Mouse (Mus musculus): ENCODE data around the gene Hao1.

Gene Hao1

GRCm38 (mm10) chr2:134554221-134554727 is at the start of gene Hao1:
Gene Hao1, minus strand, starts transcription at chr2:134554368.
- in situ Hi-C loops (cut with MboI; ENCODE audit: low sequenced_read_pairs) = loop anchor here (10.0 kb wide), 1 partner anchor 121 kb away; no protein-coding TSS in a partner anchor

GRCm38 (mm10) chr2:134591081-134591694 is 37.0 kb upstream of the Hao1 start:
- in situ Hi-C loops (cut with MboI; ENCODE audit: low sequenced_read_pairs) = no loop called here

- in situ Hi-C loops (cut with MboI; ENCODE audit: low sequenced_read_pairs) = no loop called here
Measured at GRCm38 (mm10) chr2:134585243-134585642, 31.1 kb upstream of the Hao1 start.

DNA sequence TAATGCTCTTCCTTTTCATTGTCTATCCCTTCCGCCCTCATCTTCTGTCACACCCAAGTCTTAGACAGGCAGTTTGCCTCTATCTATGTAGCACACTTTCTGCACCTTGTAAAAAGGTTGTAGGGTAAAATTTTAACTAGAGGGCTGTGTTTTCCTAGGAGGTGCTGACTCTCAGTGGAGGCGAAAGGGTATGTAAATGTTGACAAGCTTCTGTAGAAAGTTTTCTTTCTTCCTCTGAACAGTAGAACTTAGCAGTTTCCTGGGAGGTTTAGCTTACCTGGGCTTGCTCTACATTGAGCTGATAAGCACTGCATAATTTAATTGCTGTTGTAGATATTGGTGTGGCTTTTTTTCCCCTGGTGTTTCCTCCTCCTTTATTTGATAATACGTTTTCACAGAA is 5.3 kb upstream of the Hao1 start:
- in situ Hi-C loops (cut with MboI; ENCODE audit: low sequenced_read_pairs) = loop anchor here (10.0 kb wide), 1 partner anchor 115 kb away; no protein-coding TSS in a partner anchor

DNA sequence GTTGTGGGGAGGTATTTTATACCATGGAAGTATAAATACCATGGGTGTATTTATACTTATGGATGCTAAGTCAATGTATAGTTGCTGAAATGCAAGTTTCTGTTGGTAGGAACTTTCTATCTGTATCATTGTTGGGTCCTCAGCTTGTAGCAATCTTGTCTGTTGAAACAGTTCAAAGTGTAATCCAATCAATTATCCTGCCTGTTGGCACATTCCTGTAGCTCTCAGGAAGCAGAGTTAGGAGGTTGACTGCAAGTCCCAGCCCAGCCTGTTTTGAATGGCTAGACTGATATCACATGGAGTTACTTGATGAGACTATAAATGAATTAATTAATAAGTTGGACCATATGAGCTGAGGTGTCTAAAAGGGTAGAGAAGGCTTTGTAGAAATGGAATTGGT is 1.8 kb downstream of the Hao1 start:
- in situ Hi-C loops (cut with MboI; ENCODE audit: low sequenced_read_pairs) = loop anchor here (10.0 kb wide), 1 partner anchor 122 kb away; no protein-coding TSS in a partner anchor

GRCm38 (mm10) chr2:134549770-134550169 is 4.4 kb downstream of the Hao1 start:
- in situ Hi-C loops (cut with MboI; ENCODE audit: low sequenced_read_pairs) = loop anchor here (10.0 kb wide), 1 partner anchor 125 kb away; no protein-coding TSS in a partner anchor

DNA sequence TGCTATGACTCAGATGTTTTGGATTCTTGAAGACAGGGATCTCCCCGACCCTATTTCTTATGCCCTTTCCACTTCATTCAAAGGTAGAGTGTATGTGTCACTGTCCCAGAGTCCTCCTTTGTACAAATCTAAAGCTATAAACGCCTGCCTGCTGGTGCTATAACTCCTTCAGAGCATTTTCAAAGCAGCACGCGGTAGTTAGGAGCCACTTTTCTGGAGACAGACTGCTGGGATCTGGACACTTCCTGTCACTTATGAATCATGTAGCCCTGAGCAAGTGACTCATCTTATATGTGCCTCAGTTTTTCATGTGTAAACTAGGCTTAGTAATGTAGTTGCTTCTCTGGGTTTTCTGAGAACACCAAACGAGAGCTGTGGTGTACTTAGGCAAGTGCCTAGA is 9.1 kb downstream of the Hao1 start:
- in situ Hi-C loops (cut with MboI; ENCODE audit: low sequenced_read_pairs) = no loop called here

DNA sequence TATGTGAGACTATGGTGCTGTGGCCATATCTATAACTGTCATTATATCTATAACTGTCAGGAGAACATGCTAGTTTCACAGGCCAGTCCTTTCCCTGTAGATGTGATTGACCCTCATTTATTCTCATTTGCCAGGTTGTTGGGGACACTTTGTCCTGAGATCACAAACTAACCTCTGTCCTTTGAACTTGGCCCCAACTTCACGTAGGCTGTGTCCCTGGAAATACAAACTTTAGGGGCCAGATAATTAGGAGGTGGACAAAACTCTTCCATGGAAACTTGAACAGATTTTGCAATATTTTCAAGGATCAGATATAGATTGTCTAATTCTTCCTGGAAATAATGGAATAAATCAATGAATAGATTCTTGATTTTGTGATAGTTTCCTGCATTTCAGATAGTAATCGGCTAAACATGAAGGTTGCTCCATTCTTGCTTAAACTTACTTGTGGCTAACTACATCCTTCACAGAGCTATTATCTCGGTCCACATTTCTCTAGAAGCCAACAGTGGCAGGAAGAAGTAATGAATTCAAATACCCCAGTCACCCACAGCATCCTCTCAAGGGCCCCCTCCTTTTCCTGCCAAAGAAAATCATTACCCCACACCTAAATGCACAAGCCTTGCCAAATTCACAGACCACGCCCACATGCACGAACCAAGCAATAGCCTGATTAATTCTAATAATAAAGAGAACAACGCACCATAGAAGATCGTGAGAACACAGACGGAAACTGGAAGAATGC is 9.7 kb downstream of the Hao1 start:
- in situ Hi-C loops (cut with MboI; ENCODE audit: low sequenced_read_pairs) = no loop called here

DNA sequence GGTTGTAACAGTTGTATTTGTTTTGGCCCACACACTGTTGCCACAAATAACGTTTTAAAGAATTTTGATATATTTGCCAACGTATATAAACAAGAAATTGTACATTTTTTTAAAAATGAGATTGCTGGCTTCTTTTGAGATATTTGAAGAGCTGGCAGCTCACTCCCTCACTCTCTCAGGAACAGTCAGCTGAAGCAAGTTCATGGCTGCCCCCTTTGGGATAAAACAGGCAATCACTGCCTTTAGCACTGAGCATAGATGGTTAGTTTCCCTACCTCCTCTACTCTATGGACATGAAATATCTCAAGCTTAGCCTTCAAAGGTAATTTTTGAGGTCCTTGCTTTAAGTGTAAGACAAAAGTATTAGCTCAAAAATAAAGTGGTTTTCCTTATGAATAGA is 10.7 kb downstream of the Hao1 start:
- in situ Hi-C loops (cut with MboI; ENCODE audit: low sequenced_read_pairs) = no loop called here

- in situ Hi-C loops (cut with MboI; ENCODE audit: low sequenced_read_pairs) = no loop called here
Measured at GRCm38 (mm10) chr2:134541019-134541418, 13.1 kb downstream of the Hao1 start.

- in situ Hi-C loops (cut with MboI; ENCODE audit: low sequenced_read_pairs) = no loop called here
Measured at GRCm38 (mm10) chr2:134538451-134538850, 15.7 kb downstream of the Hao1 start.

- in situ Hi-C loops (cut with MboI; ENCODE audit: low sequenced_read_pairs) = no loop called here
Measured at GRCm38 (mm10) chr2:134528122-134528810, 25.9 kb downstream of the Hao1 start.

- in situ Hi-C loops (cut with MboI; ENCODE audit: low sequenced_read_pairs) = no loop called here
Measured at GRCm38 (mm10) chr2:134527419-134528114, 26.6 kb downstream of the Hao1 start.

DNA sequence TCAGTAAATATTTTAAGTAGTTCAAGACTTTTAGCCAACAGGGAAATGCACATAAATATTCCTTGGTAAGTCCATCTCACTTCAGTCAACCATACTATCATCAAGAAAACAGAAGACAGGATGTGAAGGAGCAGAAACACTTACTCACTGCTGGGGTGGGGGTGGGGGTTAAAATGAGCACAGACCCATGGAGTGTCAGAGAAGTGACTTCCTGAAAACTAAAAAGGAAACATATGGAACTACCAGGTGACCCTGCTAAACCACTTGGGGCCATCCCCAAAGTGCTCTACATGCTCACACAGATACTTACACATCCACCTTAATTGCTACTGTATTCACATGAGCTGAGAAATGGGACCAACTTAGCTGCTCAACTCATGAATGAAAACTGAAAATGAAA is 36.1 kb downstream of the Hao1 start:
- in situ Hi-C loops (cut with MboI; ENCODE audit: low sequenced_read_pairs) = no loop called here

- in situ Hi-C loops (cut with MboI; ENCODE audit: low sequenced_read_pairs) = no loop called here
Measured at GRCm38 (mm10) chr2:134499777-134500176, 54.4 kb downstream of the Hao1 start.

GRCm38 (mm10) chr2:134498450-134498849 is 55.7 kb downstream of the Hao1 start:
- in situ Hi-C loops (cut with MboI; ENCODE audit: low sequenced_read_pairs) = no loop called here

DNA sequence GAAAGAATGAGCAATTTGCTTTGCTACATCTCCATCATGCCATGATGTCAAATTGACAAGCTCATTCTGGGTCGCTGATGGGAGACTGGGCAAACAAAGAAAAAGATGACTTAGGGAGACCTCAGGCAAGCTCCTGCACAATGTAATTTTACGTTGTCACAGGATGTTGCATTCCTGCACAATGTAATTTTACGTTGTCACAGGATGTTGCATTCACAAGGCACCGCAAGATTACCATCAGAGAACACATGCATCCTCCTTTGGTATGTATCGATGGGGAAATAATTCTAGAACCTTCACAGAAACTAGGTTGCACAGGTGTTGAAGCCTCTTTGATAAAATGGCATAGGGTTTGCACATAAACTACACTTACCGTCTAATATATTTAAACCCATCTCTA is 65.5 kb downstream of the Hao1 start:
- in situ Hi-C loops (cut with MboI; ENCODE audit: low sequenced_read_pairs) = no loop called here

DNA sequence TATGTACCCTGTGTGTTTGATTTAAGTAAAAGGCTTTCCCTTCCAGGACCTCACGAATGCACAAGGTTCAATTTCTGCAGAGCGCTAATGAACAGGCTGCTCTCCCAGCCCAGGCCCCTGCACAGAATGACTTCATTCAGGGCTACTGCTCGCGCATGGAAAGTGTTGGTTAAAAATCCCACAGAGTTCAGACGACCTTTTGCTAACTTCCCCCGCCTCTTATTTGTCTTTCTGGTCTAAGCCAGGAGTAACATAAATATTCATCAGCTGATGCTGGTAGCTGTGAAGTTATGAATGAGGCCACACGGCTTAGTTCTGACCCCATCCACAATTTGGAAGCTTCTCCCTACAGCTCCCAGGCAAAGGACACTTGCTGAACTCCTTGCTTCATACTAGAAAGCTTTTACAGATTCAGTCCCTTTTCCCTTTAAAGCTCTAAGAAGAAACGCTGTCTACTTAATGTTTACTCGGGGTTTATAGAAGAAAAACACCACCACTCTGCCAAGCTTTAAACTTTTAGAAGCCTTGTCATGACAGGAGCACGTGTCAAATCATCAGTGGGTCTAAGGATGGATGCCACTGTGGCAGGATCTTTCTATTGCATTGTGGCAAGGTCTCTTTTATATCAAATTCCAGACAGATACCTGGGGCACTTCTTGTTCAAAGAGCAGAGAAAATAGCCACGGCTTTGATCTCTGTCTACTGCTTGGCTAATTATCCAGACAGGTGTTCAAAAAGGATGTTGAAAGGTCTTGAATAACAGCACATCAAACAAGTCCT is 67.9 kb downstream of the Hao1 start:
- in situ Hi-C loops (cut with MboI; ENCODE audit: low sequenced_read_pairs) = no loop called here

DNA sequence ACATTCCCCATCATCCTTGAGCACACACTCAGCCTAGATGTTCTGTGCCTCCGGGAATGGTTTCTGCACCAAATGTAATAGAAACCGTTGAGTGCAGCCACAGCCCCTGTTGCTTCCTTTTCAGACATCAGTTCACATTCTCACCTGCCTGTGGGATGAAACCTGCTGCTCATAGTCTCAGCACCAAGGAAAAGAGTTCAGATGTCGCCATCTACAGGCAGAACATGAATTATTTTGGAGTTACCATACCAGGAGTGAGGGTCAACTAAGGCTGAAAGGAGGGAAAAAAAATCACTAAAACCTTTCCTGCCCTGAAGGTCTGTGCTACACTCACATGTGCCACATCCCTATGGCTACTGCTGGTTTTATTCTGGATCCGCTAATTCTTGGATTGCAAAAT is 71.5 kb downstream of the Hao1 start:
- in situ Hi-C loops (cut with MboI; ENCODE audit: low sequenced_read_pairs) = no loop called here

DNA sequence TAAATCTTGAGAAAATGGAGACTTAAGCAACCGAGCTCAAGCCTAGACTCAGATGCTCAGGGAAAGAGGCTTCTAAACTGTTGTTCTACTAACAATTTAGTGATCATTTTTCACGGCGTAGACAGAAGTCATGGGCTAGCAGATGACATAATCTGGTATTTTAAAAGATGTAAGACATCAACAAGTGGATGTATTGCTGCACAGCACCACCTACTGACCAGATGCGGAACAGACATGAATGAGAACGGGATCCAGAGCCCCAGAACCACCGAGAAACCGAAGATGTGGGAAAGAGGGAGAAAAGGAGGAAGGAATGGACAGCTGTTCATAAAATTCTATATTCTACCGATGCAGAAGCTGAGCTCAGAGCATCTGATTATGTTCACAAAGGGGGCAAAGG is 72.4 kb downstream of the Hao1 start:
- in situ Hi-C loops (cut with MboI; ENCODE audit: low sequenced_read_pairs) = no loop called here

Data from CH12F3 (cell line).